Mouse (Mus musculus) cerebellum, postnatal 10 days (tissue): ENCODE measurements at regions not wholly inside any gene's neighbourhood (a gene's known extent, or its start where the extent isn't known, plus 50 kb on each side); places are given as distances from the start of the nearest gene placed in this dataset.

Source experiments
- DNase-seq, 2 experiments: peaks; one replicate each; pipeline ENCODE4 v3.0.0; 2021; ENCODE audit warnings: mixed read lengths in 2 of 2

- DNase-seq, result no peak
Measured at GRCm38 (mm10) chr4:69753086-69753485, 657.2 kb downstream of the Cdk5rap2 start.

- DNase-seq, result peak; percentile 23 to 27
Measured at GRCm38 (mm10) chr4:69739833-69740510, 670.3 kb downstream of the Cdk5rap2 start.
